Mouse (Mus musculus) ES-E14 (cell line): ENCODE measurements around the gene Fitm1.

Experiments used
- CHD2 ChIP-seq: IDR thresholded peaks from 2 replicates; pipeline ENCODE4 v1.6.1; 2014; ENCODE audit warnings: mild to moderate bottlenecking, low read depth, low read length, inconsistent platforms
- HCFC1 ChIP-seq: IDR thresholded peaks from 2 replicates; pipeline ENCODE4 v1.6.1; 2012; ENCODE audit warnings: low read length, inconsistent platforms, borderline replicate concordance; ENCODE audit not compliant: insufficient read depth
- ZC3H11A ChIP-seq: IDR thresholded peaks from 2 replicates; pipeline ENCODE4 v1.6.1; 2012; ENCODE audit warnings: low read depth, mild to moderate bottlenecking, inconsistent platforms, low read length, borderline replicate concordance

GRCm38 (mm10) chr14:55554635-55555034 lies 20.8 kb upstream of the Fitm1 start:
- TF ChIP-seq HCFC1, result no peak
- no peak for TF ChIP-seq ZC3H11A
- TF ChIP-seq CHD2, result no peak
